Comparison of ENCODE assay signal across 14 mouse cellular contexts in genomic region chr11:16669453-16670251, GRCm38 (mm10).
DNase-seq lines count a peak whose midpoint lies in the region; ATAC-seq and TF ChIP-seq lines count a peak whose summit lies in the region.
"Had no signal": no experiment of that assay in that cellular context is flagged by ENCODE, and none has a peak within 500 bp of the region (broad histone marks: within the 10 kb centered on the region; RNA-seq: fewer than 3 reads in every experiment).

No protein-coding gene starts in this region.

- no peak overlapping the region for H3K4me3 ChIP-seq in hindbrain, postnatal 0 days (ENCODE audit: low read length)
- H3K4me3 ChIP-seq in hindbrain, embryonic 14.5 days (replicated peaks; ENCODE audit: low read length) = no peak overlapping the region
- H3K4me3 ChIP-seq in neural tube, embryonic 15.5 days (replicated peaks) = no peak overlapping the region
- H3K4me3 ChIP-seq: embryonic facial prominence, embryonic 13.5 days; neural tube, embryonic 13.5 days had no signal

- no peak overlapping the region for H3K4me2 ChIP-seq in hindbrain, postnatal 0 days (ENCODE audit: low read depth, low read length)
- no peak overlapping the region for H3K4me2 ChIP-seq in hindbrain, embryonic 14.5 days (replicated peaks)
- H3K4me2 ChIP-seq in neural tube, embryonic 15.5 days = no peak overlapping the region
- H3K4me2 ChIP-seq: embryonic facial prominence, embryonic 13.5 days; neural tube, embryonic 13.5 days had no signal

- WGBS in hindbrain, postnatal 0 days = 78% methylated on average over 4 of the region's 4 CpGs
- whole genome bisulfite sequencing in hindbrain, embryonic 14.5 days = 89% methylated on average over 4 of the region's 4 CpGs
- 94% methylated on average over 4 of the region's 4 CpGs for WGBS in neural tube, embryonic 15.5 days

- no peaks in the 10 kb centered on the region for H3K27me3 ChIP-seq in hindbrain, postnatal 0 days (ENCODE audit: insufficient read depth, low read length)
- H3K27me3 ChIP-seq in hindbrain, embryonic 14.5 days (ENCODE audit: control insufficient read depth, insufficient read depth, low read length) = no peaks in the 10 kb centered on the region
- H3K27me3 ChIP-seq in neural tube, embryonic 15.5 days (replicated peaks) = no peaks in the 10 kb centered on the region
- H3K27me3 ChIP-seq: embryonic facial prominence, embryonic 13.5 days; neural tube, embryonic 13.5 days had no signal

- H3K4me1 ChIP-seq in hindbrain, postnatal 0 days (ENCODE audit: insufficient read depth, low read length) = no peaks in the 10 kb centered on the region
- H3K4me1 ChIP-seq in hindbrain, embryonic 14.5 days (replicated peaks; ENCODE audit: control insufficient read depth, insufficient read depth, low read length) = no peaks in the 10 kb centered on the region
- no peaks in the 10 kb centered on the region for H3K4me1 ChIP-seq in neural tube, embryonic 15.5 days
- H3K4me1 ChIP-seq: embryonic facial prominence, embryonic 13.5 days; neural tube, embryonic 13.5 days had no signal

- TF ChIP-seq CTCF in hindbrain, postnatal 0 days (IDR thresholded peaks at IDR 0.05; ENCODE audit: low read depth) = no peak
- TF ChIP-seq CTCF in brain, embryonic 14.5 days (IDR thresholded peaks at IDR 0.05; ENCODE audit: borderline replicate concordance, extremely low read depth, insufficient read depth, insufficient read length) = no peak

- DNase-seq in cerebellum, postnatal 14 days = peak; percentile 8 to 26
- DNase-seq in cerebellum, postnatal 36 days = no peak
- peak; percentile 55 for DNase-seq in hindbrain, postnatal 0 days (ENCODE audit: low spot score)
- DNase-seq in hindbrain, embryonic 14.5 days (ENCODE audit: low spot score) = no peak
- peak; percentile 23 for DNase-seq in brain, embryonic 14.5 days (ENCODE audit: low read depth)
- peak; percentile 1 for DNase-seq in left cerebral cortex, adult 11 months (ENCODE audit: low spot score)
- DNase-seq in testis, postnatal 10 days (ENCODE audit: low spot score) = no peak
- DNase-seq: cerebellum, adult 11-12 months; kidney, adult 9 months; liver, postnatal 0 days; thymus, adult 2 months had no signal

- TF ChIP-seq POLR2A in brain, embryonic 14.5 days (IDR thresholded peaks at IDR 0.05; ENCODE audit: borderline replicate concordance, extremely low read depth, insufficient read depth, insufficient read length, poor library complexity, severe bottlenecking) = no peak

- H3K36me3 ChIP-seq in hindbrain, postnatal 0 days (ENCODE audit: insufficient read depth, low read length) = no peaks in the 10 kb centered on the region
- H3K36me3 ChIP-seq in hindbrain, embryonic 14.5 days (replicated peaks; ENCODE audit: control insufficient read depth, insufficient read depth) = no peaks in the 10 kb centered on the region
- H3K36me3 ChIP-seq in neural tube, embryonic 15.5 days = no peaks in the 10 kb centered on the region
- H3K36me3 ChIP-seq: embryonic facial prominence, embryonic 13.5 days; neural tube, embryonic 13.5 days had no signal

- H3K9me3 ChIP-seq in hindbrain, postnatal 0 days (ENCODE audit: low read length) = no peaks in the 10 kb centered on the region
- H3K9me3 ChIP-seq in hindbrain, embryonic 14.5 days (ENCODE audit: control insufficient read depth, low read length) = no peaks in the 10 kb centered on the region
- no peaks in the 10 kb centered on the region for H3K9me3 ChIP-seq in neural tube, embryonic 15.5 days (replicated peaks)
- H3K9me3 ChIP-seq: embryonic facial prominence, embryonic 13.5 days; neural tube, embryonic 13.5 days had no signal

- no peak for ATAC-seq in hindbrain, postnatal 0 days
- no peak for ATAC-seq in hindbrain, embryonic 14.5 days (ENCODE audit: low FRiP score)
- ATAC-seq in neural tube, embryonic 15.5 days (ENCODE audit: low FRiP score) = no peak
- ATAC-seq: liver, postnatal 0 days had no signal

- H3K27ac ChIP-seq in hindbrain, postnatal 0 days = no peak overlapping the region
- H3K27ac ChIP-seq in hindbrain, embryonic 14.5 days = no peak overlapping the region
- no peak overlapping the region for H3K27ac ChIP-seq in neural tube, embryonic 15.5 days (replicated peaks)
- H3K27ac ChIP-seq: embryonic facial prominence, embryonic 13.5 days; neural tube, embryonic 13.5 days had no signal

- H3K9ac ChIP-seq in hindbrain, postnatal 0 days (replicated peaks; ENCODE audit: low read length) = no peak overlapping the region
- no peak overlapping the region for H3K9ac ChIP-seq in hindbrain, embryonic 14.5 days
- H3K9ac ChIP-seq in neural tube, embryonic 15.5 days (replicated peaks) = no peak overlapping the region
- H3K9ac ChIP-seq: embryonic facial prominence, embryonic 13.5 days; liver, postnatal 0 days; neural tube, embryonic 13.5 days had no signal

Comparison
In these comparisons a context has a peak if more than half of its experiments do, and no peak if none do; other contexts are left out.
1. DNase-seq: peak in cerebellum, postnatal 14 days (2 of 2), hindbrain, postnatal 0 days (single experiment), brain, embryonic 14.5 days (single experiment) and left cerebral cortex, adult 11 months (single experiment); none in cerebellum, postnatal 36 days (0 of 2), hindbrain, embryonic 14.5 days (single experiment) and testis, postnatal 10 days (single experiment).